Comparison of ENCODE assay signal across 8 mouse cellular contexts in the genomic region with DNA sequence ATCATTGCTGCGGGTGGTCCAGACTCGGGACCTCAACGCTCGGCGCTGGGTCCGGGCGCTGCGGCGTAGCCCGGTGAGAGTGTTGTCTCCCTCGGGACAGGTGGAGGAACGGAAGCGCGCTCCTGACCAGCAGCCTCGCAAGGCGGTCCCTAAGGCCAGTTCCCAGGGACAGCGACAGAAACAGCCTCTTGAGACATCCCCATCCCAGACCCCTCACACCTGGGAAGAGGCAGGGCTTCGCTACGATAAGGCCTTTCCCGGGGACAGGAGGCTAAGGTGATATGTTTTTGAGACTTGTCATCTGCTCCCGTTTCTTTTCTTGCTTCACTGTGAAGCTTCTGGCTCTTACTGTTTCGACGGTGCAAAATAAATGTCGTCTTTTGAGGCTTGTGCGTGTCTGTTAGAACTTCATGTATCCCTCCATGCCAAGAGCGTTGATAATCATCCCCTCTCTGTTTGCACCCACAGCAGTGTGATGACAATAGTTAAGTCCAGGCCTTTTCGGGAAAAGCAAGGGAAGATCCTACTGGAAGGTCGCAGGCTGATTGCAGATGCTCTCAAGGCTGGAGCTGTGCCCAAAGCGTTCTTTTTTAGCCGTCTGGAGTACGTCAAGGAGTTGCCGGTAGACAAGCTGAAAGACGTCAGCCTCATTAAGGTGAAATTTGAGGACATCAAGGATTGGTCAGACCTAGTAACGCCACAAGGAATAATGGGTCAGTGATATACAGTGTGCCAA. TPM values are rescaled to one million over a fixed set of nuclear protein-coding genes. Genes with fewer than 3 reads are reported as not detected.
DNase-seq lines count a peak whose midpoint lies in the region; ATAC-seq lines count a peak whose summit lies in the region.

No protein-coding gene starts in this region.

- 2% methylated on average over 34 of the region's 34 CpGs for WGBS in kidney, embryonic 14.5 days
- WGBS in hindbrain, embryonic 11.5 days, result 6% methylated on average over 34 of the region's 34 CpGs
- 4% methylated on average over 34 of the region's 34 CpGs for WGBS in midbrain, embryonic 12.5 days

- H3K9me3 ChIP-seq in kidney, embryonic 14.5 days (ENCODE audit: control insufficient read depth, low read length), result no peaks in the 10 kb centered on the region
- H3K9me3 ChIP-seq in hindbrain, embryonic 11.5 days (ENCODE audit: control insufficient read depth, low read length), result no peaks in the 10 kb centered on the region
- H3K9me3 ChIP-seq in midbrain, embryonic 12.5 days, result no peaks in the 10 kb centered on the region

- peak overlapping the region; percentile 82 for H3K9ac ChIP-seq in kidney, embryonic 14.5 days (ENCODE audit: low read depth, low read length)
- peak overlapping the region; percentile 78 for H3K9ac ChIP-seq in hindbrain, embryonic 11.5 days (ENCODE audit: low read depth, low read length)
- peak overlapping the region; percentile 89 for H3K9ac ChIP-seq in midbrain, embryonic 12.5 days (replicated peaks)

- H3K27ac ChIP-seq in kidney, embryonic 14.5 days (ENCODE audit: low read depth, low read length), result no peak overlapping the region
- no peak overlapping the region for H3K27ac ChIP-seq in hindbrain, embryonic 11.5 days (ENCODE audit: low read depth, low read length)
- H3K27ac ChIP-seq in midbrain, embryonic 12.5 days (replicated peaks), result no peak overlapping the region

- H3K4me3 ChIP-seq in kidney, embryonic 14.5 days (ENCODE audit: low read length), result peak overlapping the region; percentile 85
- peak overlapping the region; percentile 85 for H3K4me3 ChIP-seq in hindbrain, embryonic 11.5 days (ENCODE audit: low read depth, low read length)
- peak overlapping the region; percentile 69 for H3K4me3 ChIP-seq in midbrain, embryonic 12.5 days

- H3K4me1 ChIP-seq in kidney, embryonic 14.5 days (ENCODE audit: control insufficient read depth, insufficient read depth, low read length), result peaks cover 12% of the 10 kb centered on the region; the same call in 1 of the 2 replicates
- peaks cover 3% of the 10 kb centered on the region; the same call in 1 of the 2 replicates for H3K4me1 ChIP-seq in hindbrain, embryonic 11.5 days (replicated peaks; ENCODE audit: control insufficient read depth, insufficient read depth, low read length)
- H3K4me1 ChIP-seq in midbrain, embryonic 12.5 days, result peaks cover 19% of the 10 kb centered on the region

- H3K27me3 ChIP-seq in kidney, embryonic 14.5 days (ENCODE audit: control insufficient read depth, insufficient read depth, low read length), result no peaks in the 10 kb centered on the region
- H3K27me3 ChIP-seq in hindbrain, embryonic 11.5 days (ENCODE audit: control insufficient read depth, insufficient read depth, low read length), result no peaks in the 10 kb centered on the region
- H3K27me3 ChIP-seq in midbrain, embryonic 12.5 days, result no peaks in the 10 kb centered on the region

- peak overlapping the region; percentile 91 for H3K4me2 ChIP-seq in kidney, embryonic 14.5 days (replicated peaks; ENCODE audit: low read depth, low read length)
- peak overlapping the region; percentile 86 for H3K4me2 ChIP-seq in hindbrain, embryonic 11.5 days (replicated peaks; ENCODE audit: low read depth, low read length)
- H3K4me2 ChIP-seq in midbrain, embryonic 12.5 days (replicated peaks), result peak overlapping the region; percentile 85

- peak; percentile 58 for ATAC-seq in kidney, embryonic 14.5 days (ENCODE audit: low FRiP score, low TSS enrichment)
- peak; percentile 77; the same call in 1 of the 2 replicates for ATAC-seq in hindbrain, embryonic 11.5 days (ENCODE audit: low FRiP score)
- ATAC-seq in midbrain, embryonic 12.5 days (ENCODE audit: low FRiP score, low read depth), result no peak; the same call in 1 of the 2 replicates

- peaks cover 21% of the 10 kb centered on the region for H3K36me3 ChIP-seq in kidney, embryonic 14.5 days (ENCODE audit: control insufficient read depth, insufficient read depth, low read length)
- H3K36me3 ChIP-seq in hindbrain, embryonic 11.5 days (ENCODE audit: control insufficient read depth, insufficient read depth, low read length), result no peaks in the 10 kb centered on the region
- peaks cover 21% of the 10 kb centered on the region for H3K36me3 ChIP-seq in midbrain, embryonic 12.5 days

- no peak for DNase-seq in kidney, postnatal 10 days
- peak; percentile 17 for DNase-seq in adipocyte (ENCODE audit: low spot score)
- no peak for DNase-seq in hindbrain, embryonic 11.5 days (ENCODE audit: low spot score)
- DNase-seq in right cerebral cortex, postnatal 14 days, result no peak
- DNase-seq in adrenal gland, adult 8-10 months, result no peak
- DNase-seq in kidney, adult 8-10 months, result no peak

RNA-seq across cellular contexts. Expression of gene Glod4, which starts 0.5 kb away (rescaled TPM):
- 155 and 160 TPM in 2 replicates for polyA plus RNA-seq in kidney, embryonic 14.5 days (2014; fragmentation: Nextera tagmentation; extraction: Ambion mirVana)
- polyA plus RNA-seq in hindbrain, embryonic 11.5 days (2014; fragmentation: Nextera tagmentation; extraction: Ambion mirVana), result 132 and 140 TPM in 2 replicates
- 113 and 116 TPM in 2 replicates for polyA plus RNA-seq in midbrain, embryonic 12.5 days (2016; fragmentation: Nextera tagmentation; extraction: Ambion mirVana)
- 100 to 1,000 TPM in 1 of 4 experiments, 10 to 100 TPM in 3; 89.4 to 107 (median 93.5) TPM for total RNA-seq in adrenal gland, adult 8-10 months (2022)

RNA-seq across cellular contexts. Expression of gene Mrm3, which starts 0.5 kb away (rescaled TPM):
- 25.2 and 29.3 TPM in 2 replicates for polyA plus RNA-seq in kidney, embryonic 14.5 days (2014; fragmentation: Nextera tagmentation; extraction: Ambion mirVana)
- polyA plus RNA-seq in hindbrain, embryonic 11.5 days (2014; fragmentation: Nextera tagmentation; extraction: Ambion mirVana), result 21.9 and 22.4 TPM in 2 replicates
- 16.4 and 17.7 TPM in 2 replicates for polyA plus RNA-seq in midbrain, embryonic 12.5 days (2016; fragmentation: Nextera tagmentation; extraction: Ambion mirVana)
- total RNA-seq in adrenal gland, adult 8-10 months (2022), result 10 to 100 TPM; 18.3 to 23.6 (median 20.1) TPM

RNA-seq across cellular contexts. Expression of gene Gemin4, which starts 26.5 kb away (rescaled TPM):
- polyA plus RNA-seq in kidney, embryonic 14.5 days (2014; fragmentation: Nextera tagmentation; extraction: Ambion mirVana), result 18.8 and 43.8 TPM in 2 replicates
- 31.4 and 36.8 TPM in 2 replicates for polyA plus RNA-seq in hindbrain, embryonic 11.5 days (2014; fragmentation: Nextera tagmentation; extraction: Ambion mirVana)
- polyA plus RNA-seq in midbrain, embryonic 12.5 days (2016; fragmentation: Nextera tagmentation; extraction: Ambion mirVana), result 26.2 and 33.1 TPM in 2 replicates
- total RNA-seq in adrenal gland, adult 8-10 months (2022), result 10 to 100 TPM in 3 of 4 experiments, 1 to 10 TPM in 1; 8.9 to 13.9 (median 10.9) TPM

RNA-seq across cellular contexts. Expression of gene Dbil5, which starts 26.6 kb away (rescaled TPM):
- 1.2 and 1.6 TPM in 2 replicates for polyA plus RNA-seq in kidney, embryonic 14.5 days (2014; fragmentation: Nextera tagmentation; extraction: Ambion mirVana)
- polyA plus RNA-seq in hindbrain, embryonic 11.5 days (2014; fragmentation: Nextera tagmentation; extraction: Ambion mirVana), result 0.66 TPM in 1 of 2 replicates, not detected in the other
- 0.88 TPM in 1 of 2 replicates, not detected in the other for polyA plus RNA-seq in midbrain, embryonic 12.5 days (2016; fragmentation: Nextera tagmentation; extraction: Ambion mirVana)
- under 1 TPM in 1 of 4 experiments, not detected in 3; 0.46 TPM for total RNA-seq in adrenal gland, adult 8-10 months (2022)
